Mouse (Mus musculus) neutrophil, adult 59 days (primary cell): ENCODE data around the gene Kcnab2. TPM values are rescaled to one million over a fixed set of nuclear protein-coding genes. Genes with fewer than 3 reads are reported as not detected.

Experiments used
- total RNA-seq, 2 experiments: library from RNA; stranded (reverse); gene quantifications; 1 replicate in 1 of 2; 2 replicates in 1 of 2; pipeline ENCODE4 v1.2.4; 2023

The Kcnab2 gene
- total RNA-seq, result 100 to 1,000 TPM; 103 to 108 TPM

DNA sequence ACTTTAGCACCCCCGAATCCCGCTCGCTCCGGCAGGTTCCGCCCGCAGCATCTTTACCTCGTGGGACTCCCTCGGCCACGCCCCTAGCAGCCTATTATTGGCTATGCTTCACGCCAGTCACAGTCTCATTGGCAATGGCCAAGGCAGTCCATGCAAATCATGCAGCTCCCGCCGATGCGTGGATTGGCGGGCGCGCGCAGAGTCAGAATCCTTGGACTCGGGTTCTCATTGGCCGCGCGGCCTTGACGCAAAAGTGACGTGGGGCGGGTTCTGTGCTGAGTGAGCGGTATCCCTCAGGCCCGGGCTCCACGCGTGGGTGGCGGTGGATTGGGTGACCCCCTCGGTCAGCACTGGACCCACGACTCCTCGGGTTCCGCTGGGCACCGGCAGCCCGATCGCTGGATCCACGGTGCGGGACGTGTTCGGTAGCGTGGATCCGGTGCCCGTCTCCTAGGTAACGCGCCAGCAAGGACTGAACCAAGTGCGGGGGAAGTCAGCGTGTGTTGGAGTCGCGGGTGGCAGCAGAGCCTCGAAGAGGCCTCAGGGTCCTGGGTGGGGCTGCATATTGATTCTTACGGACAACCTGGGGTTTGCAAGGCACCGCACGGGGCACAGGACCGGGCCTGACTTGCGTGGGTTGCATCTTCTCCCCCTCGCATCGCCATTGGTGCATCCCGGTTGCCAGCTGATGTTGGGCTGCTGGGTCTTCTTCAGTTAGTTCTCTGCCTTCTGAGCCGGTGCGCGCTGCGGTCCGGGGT lies at the start of gene Kcnab2:
Kcnab2 (minus strand) TSS at position 406 of the 758 bp plus-strand sequence.

DNA sequence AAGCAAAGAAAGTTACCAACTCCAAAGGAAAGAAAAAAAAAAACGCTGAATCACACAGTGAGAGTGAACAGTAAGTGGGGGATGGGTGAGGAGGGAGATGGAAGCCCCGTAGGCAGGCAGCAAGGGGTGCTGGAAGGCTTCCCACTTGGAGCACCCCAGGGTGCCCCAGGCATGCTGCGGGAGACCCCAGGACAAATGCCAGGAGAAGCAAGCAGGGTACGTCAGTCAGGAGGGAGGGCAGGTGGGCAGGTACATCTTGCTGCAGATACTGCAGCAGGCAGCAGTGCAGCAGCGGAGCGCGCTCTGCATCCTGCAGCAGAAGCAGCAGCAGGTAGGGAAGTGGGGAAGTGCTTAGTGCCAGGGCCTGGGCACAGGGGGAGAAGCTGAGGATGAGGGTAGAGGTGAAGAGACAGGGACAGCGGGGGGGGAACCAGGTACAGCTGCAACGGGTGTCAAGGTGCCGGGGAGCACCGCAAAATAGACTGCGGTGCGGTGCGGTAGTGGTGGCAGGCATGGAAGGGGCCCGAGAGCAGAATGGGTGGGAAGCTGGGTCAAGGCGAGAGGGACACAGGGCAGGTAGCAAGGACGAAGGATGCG lies 1.1 kb downstream of the Kcnab2 start, which contains the start of gene Nphp4:
Nphp4 (plus strand) TSS at position 280 of the 597 bp plus-strand sequence.

Other genes with a start within 250 kb of the Kcnab2 start
- gene Gpr153, start 203.6 kb downstream of the Kcnab2 start, total RNA-seq, result under 1 TPM; 0.44 TPM
- not detected for gene Hes3, start 186.2 kb downstream of the Kcnab2 start, total RNA-seq
- gene Icmt, start 180.6 kb downstream of the Kcnab2 start, total RNA-seq, result 10 to 100 TPM; 11.7 to 12.1 TPM
- not detected for gene Rnf207, start 158.9 kb downstream of the Kcnab2 start, total RNA-seq
- gene Rpl22, start 152.1 kb downstream of the Kcnab2 start, total RNA-seq, result 100 to 1,000 TPM; 266 to 319 TPM
- not detected for gene Chd5, start 139.2 kb downstream of the Kcnab2 start, total RNA-seq
- under 1 TPM; 0.71 to 0.78 TPM for gene Nphp4, start 1.2 kb downstream of the Kcnab2 start, total RNA-seq